Mouse (Mus musculus): ENCODE data around the gene Rap1a.

DNA sequence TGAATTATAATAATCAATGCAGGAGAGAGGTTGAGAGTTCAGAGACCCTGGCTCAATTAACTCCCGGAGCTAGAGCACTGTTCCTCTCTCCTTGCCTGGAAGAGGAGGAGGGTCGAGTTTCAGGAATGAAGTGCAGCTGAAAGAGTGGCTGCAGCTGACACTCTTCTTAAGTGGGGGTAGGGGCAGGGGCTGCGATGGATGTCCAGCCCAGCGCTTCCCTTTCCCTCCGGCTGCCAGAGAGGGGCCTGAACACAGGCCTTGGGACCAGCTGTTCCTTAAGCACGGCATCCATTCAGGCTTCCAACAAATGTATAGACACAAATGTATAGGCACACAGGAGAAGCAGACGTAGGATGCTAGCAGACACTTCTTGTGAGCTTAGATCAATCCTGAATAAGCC lies 93.5 kb downstream of the Rap1a start:
- no peak for TF ChIP-seq POLR2A (IDR thresholded peaks at IDR 0.05; ENCODE audit: insufficient read depth, low read depth, low read length)
- TF ChIP-seq EP300 (IDR thresholded peaks at IDR 0.05; ENCODE audit: insufficient read depth, low read depth, low read length), result no peak

All from heart, adult 2 months (tissue).